Comparison of ENCODE assay signal across 7 mouse cellular contexts in the genomic region with DNA sequence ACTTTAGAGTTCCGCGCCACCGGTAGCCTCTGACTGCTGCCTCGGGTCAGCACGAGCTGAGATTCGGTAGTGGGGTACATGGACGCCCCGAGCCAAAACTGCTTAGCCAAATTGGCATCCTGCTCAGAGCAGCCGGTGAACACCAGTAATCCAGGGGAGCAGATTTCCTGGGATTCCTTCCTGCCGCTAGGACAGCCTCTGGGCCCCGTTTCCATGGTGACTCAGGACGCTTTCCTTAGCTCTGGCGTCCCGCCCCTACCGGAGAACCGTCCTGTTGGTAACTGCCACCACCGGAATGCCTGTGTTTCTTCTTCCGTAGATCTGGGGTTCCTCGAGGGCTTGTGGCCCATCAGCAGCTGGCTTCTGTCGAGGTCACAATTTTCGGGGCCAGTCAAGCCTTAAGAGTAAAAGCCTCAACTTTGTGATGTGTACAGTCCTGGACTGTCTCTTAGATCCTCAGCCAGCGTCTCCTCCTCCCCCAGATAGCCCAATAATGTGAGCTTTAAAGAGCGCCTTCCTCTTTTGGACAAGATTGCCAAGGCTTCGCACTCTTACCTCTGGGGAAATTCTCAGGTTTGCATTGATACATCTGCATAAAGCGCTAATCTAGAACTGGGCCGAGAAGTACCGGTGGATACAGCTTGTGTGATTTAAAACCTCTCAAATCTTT. TPM values are rescaled to one million over a fixed set of nuclear protein-coding genes. Genes with fewer than 3 reads are reported as not detected.
DNase-seq lines count a peak whose midpoint lies in the region; ATAC-seq lines count a peak whose summit lies in the region.

4833427G06Rik (minus strand) TSS at position 323 of the 670 bp plus-strand sequence.

- 0 out of 2 replicates have a peak within 1 kb of the TSS, but pooled peaks have one; percentile 13 for H3K9ac ChIP-seq in forebrain, embryonic 14.5 days (ENCODE audit: low read length)
- H3K9ac ChIP-seq in hindbrain, embryonic 14.5 days = peak within 1 kb of the TSS; percentile 76; the same call in 1 of the 2 replicates

- 7% methylated on average over 27 of the region's 27 CpGs for WGBS in forebrain, embryonic 14.5 days
- 7% methylated on average over 27 of the region's 27 CpGs for WGBS in hindbrain, embryonic 14.5 days

- H3K27me3 ChIP-seq in forebrain, embryonic 14.5 days (replicated peaks; ENCODE audit: control insufficient read depth, insufficient read depth, low read length) = no peaks in the 10 kb centered on the region; the same call in 1 of the 2 replicates
- no peaks in the 10 kb centered on the region; the same call in 1 of the 2 replicates for H3K27me3 ChIP-seq in hindbrain, embryonic 14.5 days (ENCODE audit: control insufficient read depth, insufficient read depth, low read length)
- no peaks in the 10 kb centered on the region for H3K27me3 ChIP-seq in splenic B cell, adult 2 months (ENCODE audit: control insufficient read depth, insufficient read depth, low read length, poor library complexity, severe bottlenecking)

- 0 out of 2 replicates have a peak within 1 kb of the TSS, but pooled peaks have one; percentile 46 for H3K4me3 ChIP-seq in forebrain, embryonic 14.5 days (ENCODE audit: low read depth, low read length)
- peak within 1 kb of the TSS; percentile 50 for H3K4me3 ChIP-seq in hindbrain, embryonic 14.5 days (replicated peaks; ENCODE audit: low read length)

- no peak within 1 kb of the TSS for H3K27ac ChIP-seq in forebrain, embryonic 14.5 days (ENCODE audit: low read depth, low read length)
- H3K27ac ChIP-seq in hindbrain, embryonic 14.5 days = no peak within 1 kb of the TSS

- peak; percentile 76 to 92 for DNase-seq in adrenal gland, adult (ENCODE audit: inconsistent age in 2 of 2, low spot score in 1 of 2)
- peak; percentile 14 for DNase-seq in c-Kit-positive CD71-negative TER-119-negative erythroid progenitor cells, embryonic 14.5 days (ENCODE audit: low read depth)
- DNase-seq in forebrain, embryonic 14.5 days (ENCODE audit: low spot score) = peak; percentile 84
- peak; percentile 70 for DNase-seq in hindbrain, embryonic 14.5 days (ENCODE audit: low spot score)
- DNase-seq in left cerebral cortex, postnatal 25 days (ENCODE audit: low spot score in 2 of 2) = peak; percentile 15 to 16
- DNase-seq in splenic B cell, adult 2 months (ENCODE audit: low read depth, low spot score) = peak; percentile 9

- peak within 1 kb of the TSS; percentile 99 for H3K4me2 ChIP-seq in forebrain, embryonic 14.5 days (ENCODE audit: low read length)
- peak within 1 kb of the TSS; percentile 97 for H3K4me2 ChIP-seq in hindbrain, embryonic 14.5 days (replicated peaks)

- intact Hi-C loops in left cerebral cortex, postnatal 25 days (cut with DNase I) = no loop called here

- peak; percentile 89 for ATAC-seq in forebrain, embryonic 14.5 days
- peak; percentile 68; the same call in 1 of the 2 replicates for ATAC-seq in hindbrain, embryonic 14.5 days (ENCODE audit: low FRiP score)
- ATAC-seq in megakaryocyte-erythroid progenitor cell, adult 5-6 weeks (replicated peaks; ENCODE audit: low FRiP score, low TSS enrichment, poor library complexity, severe bottlenecking) = 0 out of 2 replicates have a peak, but pooled peaks have one; percentile 34

- 0 out of 2 replicates have a peak, but pooled peaks cover 3% of the 10 kb centered on the region for H3K4me1 ChIP-seq in forebrain, embryonic 14.5 days (ENCODE audit: control insufficient read depth, insufficient read depth, low read length)
- H3K4me1 ChIP-seq in hindbrain, embryonic 14.5 days (replicated peaks; ENCODE audit: control insufficient read depth, insufficient read depth, low read length) = peaks cover 3% of the 10 kb centered on the region; the same call in 1 of the 2 replicates

- H3K36me3 ChIP-seq in forebrain, embryonic 14.5 days (ENCODE audit: control insufficient read depth, insufficient read depth, low read length) = no peaks in the 10 kb centered on the region
- H3K36me3 ChIP-seq in hindbrain, embryonic 14.5 days (replicated peaks; ENCODE audit: control insufficient read depth, insufficient read depth) = no peaks in the 10 kb centered on the region
- H3K36me3 ChIP-seq in splenic B cell, adult 2 months (ENCODE audit: control insufficient read depth, insufficient read depth, low read length, poor library complexity, severe bottlenecking) = no peaks in the 10 kb centered on the region

- no peaks in the 10 kb centered on the region for H3K9me3 ChIP-seq in forebrain, embryonic 14.5 days (replicated peaks; ENCODE audit: control insufficient read depth, low read length)
- no peaks in the 10 kb centered on the region for H3K9me3 ChIP-seq in hindbrain, embryonic 14.5 days (ENCODE audit: control insufficient read depth, low read length)

RNA-seq across cellular contexts. Expression of gene 4833427G06Rik, which starts in this region (rescaled TPM):
- 1.2 TPM in 2 replicates for polyA plus RNA-seq in forebrain, embryonic 14.5 days (2014; fragmentation: Nextera tagmentation; extraction: Ambion mirVana)
- 1.7 and 1.8 TPM in 2 replicates for polyA plus RNA-seq in hindbrain, embryonic 14.5 days (2014; fragmentation: Nextera tagmentation; extraction: Ambion mirVana)
- total RNA-seq in left cerebral cortex, postnatal 25 days (2021) = not detected
- not detected in 2 replicates for total RNA-seq in megakaryocyte-erythroid progenitor cell, adult 5-6 weeks (2014; fragmentation: Nextera tagmentation)
- total RNA-seq in megakaryocyte-erythroid progenitor cell, adult 5-6 weeks (2017) = not detected in 2 replicates

Comparison
In these comparisons a context has a peak if more than half of its experiments do, and no peak if none do; other contexts are left out.
1. Peak in DNase-seq in left cerebral cortex, postnatal 25 days; RNA of the gene not detected or under 1 TPM.
2. Peak in ATAC-seq in megakaryocyte-erythroid progenitor cell, adult 5-6 weeks; RNA of the gene not detected or under 1 TPM.
3. DNase-seq: peak in every context shown above with its lines; median percentile 84 in adrenal gland, adult; 84 in forebrain, embryonic 14.5 days; 70 in hindbrain, embryonic 14.5 days; 16 in left cerebral cortex, postnatal 25 days; 14 in c-Kit-positive CD71-negative TER-119-negative erythroid progenitor cells, embryonic 14.5 days; 9 in splenic B cell, adult 2 months.
4. ATAC-seq: peak in every context shown above with its lines; median percentile 89 in forebrain, embryonic 14.5 days; 68 in hindbrain, embryonic 14.5 days; 34 in megakaryocyte-erythroid progenitor cell, adult 5-6 weeks.